Mouse (Mus musculus) limb, embryonic 14.5 days (tissue): ENCODE data around the gene Olfr357. TPM values are rescaled to one million over a fixed set of nuclear protein-coding genes. Genes with fewer than 3 reads are reported as not detected.

Experiments
- ATAC-seq: fragments of 200-750 bp; cut with Nextera tagmentation; 2 replicates; pipeline ENCODE4 v1.8.0; 2017; ENCODE audit warnings: low read depth, moderate number of reproducible peaks, moderate TSS enrichment; ENCODE audit not compliant: low FRiP score
- DNase-seq: peaks from one replicate; pipeline ENCODE4 v3.0.0-alpha.2; 2015; ENCODE audit warnings: low spot score
- H3K27ac ChIP-seq: fragments of 300-500 bp; sonication (generic); replicated peaks from 2 replicates; pipeline ENCODE4 v1.5.1; 2014; ENCODE audit warnings: low read depth, mild to moderate bottlenecking, low read length, moderate library complexity, mixed read lengths
- H3K27me3 ChIP-seq: fragments of 300-500 bp; sonication (generic); 2 replicates; pipeline ENCODE4 v1.6.1; 2014; ENCODE audit warnings: low read length, mixed read lengths; ENCODE audit not compliant: control insufficient read depth, insufficient read depth
- H3K36me3 ChIP-seq: fragments of 300-500 bp; sonication (generic); 2 replicates; pipeline ENCODE4 v1.6.1; 2014; ENCODE audit warnings: mild to moderate bottlenecking, low read length, moderate library complexity, mixed read lengths; ENCODE audit not compliant: control insufficient read depth, insufficient read depth
- H3K4me1 ChIP-seq: fragments of 300-500 bp; sonication (generic); 2 replicates; pipeline ENCODE4 v1.6.1; 2014; ENCODE audit warnings: antibody characterized with exemption, low read length, mixed read lengths; ENCODE audit not compliant: control insufficient read depth, insufficient read depth
- H3K4me2 ChIP-seq: fragments of 300-500 bp; sonication (generic); replicated peaks from 2 replicates; pipeline ENCODE4 v1.6.1; 2014; ENCODE audit warnings: low read depth, mild to moderate bottlenecking, low read length, moderate library complexity; ENCODE audit not compliant: severe bottlenecking
- H3K4me3 ChIP-seq: fragments of 300-500 bp; sonication (generic); replicated peaks from 2 replicates; pipeline ENCODE4 v1.5.1; 2014; ENCODE audit warnings: low read length
- H3K9ac ChIP-seq: fragments of 300-500 bp; sonication (generic); 2 replicates; pipeline ENCODE4 v1.6.1; 2014; ENCODE audit warnings: mild to moderate bottlenecking, low read depth, low read length, moderate library complexity; ENCODE audit not compliant: severe bottlenecking
- H3K9me3 ChIP-seq: fragments of 300-500 bp; sonication (generic); 2 replicates; pipeline ENCODE4 v1.6.1; 2016; ENCODE audit warnings: low read length; ENCODE audit not compliant: control insufficient read depth
- POLR2A ChIP-seq: fragments of 200-500 bp; IDR thresholded peaks from 2 replicates; pipeline ENCODE4 v1.8.0; 2012; ENCODE audit warnings: inconsistent platforms, mild to moderate bottlenecking, moderate library complexity, borderline replicate concordance; ENCODE audit not compliant: insufficient read depth, insufficient read length; ENCODE audit errors: extremely low read depth
- WGBS: fragments of 180-500 bp; shearing (Covaris S2); extraction: QIAGEN DNeasy Blood & Tissue Kit; methylation state at CpG from one replicate; pipeline ENCODE4 v1.1.7; 2014; 5-methylcytosine and 5-hydroxymethylcytosine counted together
- polyA plus RNA-seq, 2 experiments: library from polyadenylated mRNA; depleted of rRNA in 1 of 2; stranded (reverse) in 1 of 2; unstranded in 1 of 2; fragments of >200 nt; fragmentation: Nextera tagmentation in 1 of 2; extraction: Ambion mirVana in 1 of 2; gene quantifications; 2 replicates each; pipeline versions ENCODE4 v1.2.1 to v1.2.3; 2012 to 2014

Gene Olfr357
- polyA plus RNA-seq (2012; rRNA removed) (not detected in 2 replicates), polyA plus RNA-seq (2014; fragmentation: Nextera tagmentation; extraction: Ambion mirVana) (not detected in 2 replicates)

GRCm38 (mm10) chr2:36993527-36993926 lies at the start of gene Olfr357:
Gene Olfr357 (plus strand): TSS chr2:36993827.
- Histone ChIP-seq H3K9me3 (no peaks in the 10 kb centered on the region), H3K4me3 (no peak within 1 kb of the TSS), H3K9ac (no peak within 1 kb of the TSS), H3K27me3 (no peaks in the 10 kb centered on the region), H3K4me2 (no peak within 1 kb of the TSS), H3K4me1 (no peaks in the 10 kb centered on the region), H3K36me3 (no peaks in the 10 kb centered on the region), H3K27ac (no peak within 1 kb of the TSS)
- ATAC-seq (no peak), DNase-seq (no peak)
- WGBS, result 54% methylated on average over 1 of the region's 1 CpGs
- no peak for TF ChIP-seq POLR2A

- Histone ChIP-seq H3K4me2 (no peak overlapping the region), H3K9ac (no peak overlapping the region), H3K4me3 (no peak overlapping the region), H3K4me1 (no peaks in the 10 kb centered on the region), H3K36me3 (no peaks in the 10 kb centered on the region), H3K27ac (no peak overlapping the region), H3K27me3 (no peaks in the 10 kb centered on the region), H3K9me3 (no peaks in the 10 kb centered on the region)
- DNase-seq (no peak), ATAC-seq (no peak)
- 88% methylated on average over 1 of the region's 1 CpGs for WGBS
- TF ChIP-seq POLR2A, result no peak
Measured at GRCm38 (mm10) chr2:36997030-36997429, 3.4 kb downstream of the Olfr357 start.

GRCm38 (mm10) chr2:37009235-37009634 lies 15.6 kb downstream of the Olfr357 start, which contains the start of gene Olfr358:
Gene Olfr358 (minus strand): TSS chr2:37009335.
- no peaks in the 10 kb centered on the region for H3K36me3 ChIP-seq
- no peaks in the 10 kb centered on the region for H3K27me3 ChIP-seq
- no peak for TF ChIP-seq POLR2A
- DNase-seq, result no peak
- H3K9ac ChIP-seq, result no peak within 1 kb of the TSS
- no peak within 1 kb of the TSS for H3K27ac ChIP-seq
- H3K4me2 ChIP-seq, result no peak within 1 kb of the TSS
- no peaks in the 10 kb centered on the region for H3K9me3 ChIP-seq
- ATAC-seq, result no peak
- H3K4me3 ChIP-seq, result no peak within 1 kb of the TSS
- H3K4me1 ChIP-seq, result no peaks in the 10 kb centered on the region

Other genes with a start within 250 kb of the Olfr357 start
- not detected in 2 replicates for gene Olfr348, start 209.6 kb upstream of the Olfr357 start, polyA plus RNA-seq (2012; rRNA removed)
- not detected in 2 replicates for gene Olfr348, start 209.6 kb upstream of the Olfr357 start, polyA plus RNA-seq (2014; fragmentation: Nextera tagmentation; extraction: Ambion mirVana)
- gene Olfr50, start 203.3 kb upstream of the Olfr357 start, polyA plus RNA-seq (2012; rRNA removed), result not detected in 2 replicates
- gene Olfr50, start 203.3 kb upstream of the Olfr357 start, polyA plus RNA-seq (2014; fragmentation: Nextera tagmentation; extraction: Ambion mirVana), result not detected in 2 replicates
- gene Olfr3, start 176.8 kb upstream of the Olfr357 start, polyA plus RNA-seq (2012; rRNA removed), result not detected in 2 replicates
- gene Olfr3, start 176.8 kb upstream of the Olfr357 start, polyA plus RNA-seq (2014; fragmentation: Nextera tagmentation; extraction: Ambion mirVana), result not detected in 2 replicates
- gene Olfr350, start 147.5 kb upstream of the Olfr357 start, polyA plus RNA-seq (2012; rRNA removed), result not detected in 2 replicates
- gene Olfr350, start 147.5 kb upstream of the Olfr357 start, polyA plus RNA-seq (2014; fragmentation: Nextera tagmentation; extraction: Ambion mirVana), result not detected in 2 replicates
- not detected in 2 replicates for gene Olfr351, start 131.2 kb upstream of the Olfr357 start, polyA plus RNA-seq (2012; rRNA removed)
- gene Olfr351, start 131.2 kb upstream of the Olfr357 start, polyA plus RNA-seq (2014; fragmentation: Nextera tagmentation; extraction: Ambion mirVana), result not detected in 2 replicates
- not detected in 2 replicates for gene Olfr352, start 125.4 kb upstream of the Olfr357 start, polyA plus RNA-seq (2012; rRNA removed)
- not detected in 2 replicates for gene Olfr352, start 125.4 kb upstream of the Olfr357 start, polyA plus RNA-seq (2014; fragmentation: Nextera tagmentation; extraction: Ambion mirVana)
- not detected in 2 replicates for gene Olfr353, start 100.9 kb upstream of the Olfr357 start, polyA plus RNA-seq (2012; rRNA removed)
- not detected in 2 replicates for gene Olfr353, start 100.9 kb upstream of the Olfr357 start, polyA plus RNA-seq (2014; fragmentation: Nextera tagmentation; extraction: Ambion mirVana)
- not detected in 2 replicates for gene Olfr354, start 88.1 kb upstream of the Olfr357 start, polyA plus RNA-seq (2012; rRNA removed)
- not detected in 2 replicates for gene Olfr354, start 88.1 kb upstream of the Olfr357 start, polyA plus RNA-seq (2014; fragmentation: Nextera tagmentation; extraction: Ambion mirVana)
- not detected in 2 replicates for gene Olfr355, start 64.9 kb upstream of the Olfr357 start, polyA plus RNA-seq (2012; rRNA removed)
- not detected in 2 replicates for gene Olfr355, start 64.9 kb upstream of the Olfr357 start, polyA plus RNA-seq (2014; fragmentation: Nextera tagmentation; extraction: Ambion mirVana)
- not detected in 2 replicates for gene Olfr356, start 56.7 kb upstream of the Olfr357 start, polyA plus RNA-seq (2012; rRNA removed)
- not detected in 2 replicates for gene Olfr356, start 56.7 kb upstream of the Olfr357 start, polyA plus RNA-seq (2014; fragmentation: Nextera tagmentation; extraction: Ambion mirVana)
- not detected in 2 replicates for gene Olfr358, start 15.5 kb downstream of the Olfr357 start, polyA plus RNA-seq (2012; rRNA removed)
- gene Olfr358, start 15.5 kb downstream of the Olfr357 start, polyA plus RNA-seq (2014; fragmentation: Nextera tagmentation; extraction: Ambion mirVana), result not detected in 2 replicates
- not detected in 2 replicates for gene Olfr360, start 71.9 kb downstream of the Olfr357 start, polyA plus RNA-seq (2012; rRNA removed)
- not detected in 2 replicates for gene Olfr360, start 71.9 kb downstream of the Olfr357 start, polyA plus RNA-seq (2014; fragmentation: Nextera tagmentation; extraction: Ambion mirVana)
- gene Olfr361, start 95.5 kb downstream of the Olfr357 start, polyA plus RNA-seq (2012; rRNA removed), result not detected in 2 replicates
- gene Olfr361, start 95.5 kb downstream of the Olfr357 start, polyA plus RNA-seq (2014; fragmentation: Nextera tagmentation; extraction: Ambion mirVana), result not detected in 2 replicates
- not detected in 2 replicates for gene Olfr362, start 124.1 kb downstream of the Olfr357 start, polyA plus RNA-seq (2012; rRNA removed)
- not detected in 2 replicates for gene Olfr362, start 124.1 kb downstream of the Olfr357 start, polyA plus RNA-seq (2014; fragmentation: Nextera tagmentation; extraction: Ambion mirVana)
- gene Olfr364-ps1, start 145.5 kb downstream of the Olfr357 start, polyA plus RNA-seq (2012; rRNA removed), result not detected in 2 replicates
- not detected in 2 replicates for gene Olfr364-ps1, start 145.5 kb downstream of the Olfr357 start, polyA plus RNA-seq (2014; fragmentation: Nextera tagmentation; extraction: Ambion mirVana)
- not detected in 2 replicates for gene Olfr365, start 194.4 kb downstream of the Olfr357 start, polyA plus RNA-seq (2012; rRNA removed)
- gene Olfr365, start 194.4 kb downstream of the Olfr357 start, polyA plus RNA-seq (2014; fragmentation: Nextera tagmentation; extraction: Ambion mirVana), result not detected in 2 replicates
- not detected in 2 replicates for gene Olfr366, start 217.7 kb downstream of the Olfr357 start, polyA plus RNA-seq (2012; rRNA removed)
- gene Olfr366, start 217.7 kb downstream of the Olfr357 start, polyA plus RNA-seq (2014; fragmentation: Nextera tagmentation; extraction: Ambion mirVana), result not detected in 2 replicates